Mouse (Mus musculus) heart, adult 2 months (tissue): ENCODE measurements at regions not wholly inside any gene's neighbourhood (a gene's known extent, or its start where the extent isn't known, plus 50 kb on each side); places are given as distances from the start of the nearest gene placed in this dataset.

Experiments used
- CTCF ChIP-seq: fragments of 200-600 bp; IDR thresholded peaks from 2 replicates; pipeline ENCODE4 v1.8.1; 2022; ENCODE audit warnings: antibody characterized with exemption, mild to moderate bottlenecking, moderate library complexity
- EP300 ChIP-seq: fragments of 200-500 bp; IDR thresholded peaks from 2 replicates; pipeline ENCODE4 v1.6.1; 2011; ENCODE audit warnings: low read depth, low read length, control low read depth; ENCODE audit not compliant: insufficient read depth

GRCm38 (mm10) chr5:47429217-47430172 is 553.4 kb upstream of the Slit2 start:
- TF ChIP-seq CTCF = no peak
- TF ChIP-seq EP300 = no peak
